Mouse (Mus musculus) stomach, postnatal 0 days (tissue): ENCODE data around the gene Angel1. TPM values are rescaled to one million over a fixed set of nuclear protein-coding genes. Genes with fewer than 3 reads are reported as not detected.

Experiments used
- ATAC-seq: fragments of 200-750 bp; cut with Nextera tagmentation; 2 replicates; pipeline ENCODE4 v1.8.0; 2017; ENCODE audit not compliant: low FRiP score, low TSS enrichment
- DNase-seq: peaks from one replicate; pipeline ENCODE4 v3.0.0-alpha.2; 2016; ENCODE audit warnings: low spot score
- H3K27ac ChIP-seq: fragments of 300-500 bp; sonication (generic); replicated peaks from 2 replicates; pipeline ENCODE4 v1.5.1; 2014; ENCODE audit warnings: mild to moderate bottlenecking, control low read depth
- H3K27me3 ChIP-seq: fragments of 300-500 bp; sonication (generic); 2 replicates; pipeline ENCODE4 v1.6.1; 2014; ENCODE audit warnings: low read length; ENCODE audit not compliant: control insufficient read depth, insufficient read depth
- H3K36me3 ChIP-seq: fragments of 300-500 bp; sonication (generic); 2 replicates; pipeline ENCODE4 v1.6.1; 2014; ENCODE audit warnings: low read length, mixed read lengths; ENCODE audit not compliant: control insufficient read depth, insufficient read depth
- H3K4me1 ChIP-seq: fragments of 300-500 bp; sonication (generic); replicated peaks from 2 replicates; pipeline ENCODE4 v1.6.1; 2014; ENCODE audit warnings: antibody characterized with exemption; ENCODE audit not compliant: control insufficient read depth, insufficient read depth
- H3K4me2 ChIP-seq: fragments of 300-500 bp; sonication (generic); replicated peaks from 2 replicates; pipeline ENCODE4 v1.6.1; 2014; ENCODE audit warnings: low read depth, mild to moderate bottlenecking, control low read depth, moderate library complexity
- H3K4me3 ChIP-seq: fragments of 300-500 bp; sonication (generic); 2 replicates; pipeline ENCODE4 v1.5.1; 2014; ENCODE audit warnings: low read depth, low read length, control low read depth
- H3K9ac ChIP-seq: fragments of 300-500 bp; sonication (generic); 2 replicates; pipeline ENCODE4 v1.6.1; 2014; ENCODE audit warnings: mild to moderate bottlenecking, low read length, control low read depth, mixed read lengths
- H3K9me3 ChIP-seq: fragments of 300-500 bp; sonication (generic); 2 replicates; pipeline ENCODE4 v1.6.1; 2016; ENCODE audit warnings: low read length; ENCODE audit not compliant: control insufficient read depth
- CTCF ChIP-seq: IDR thresholded peaks from 2 replicates; pipeline ENCODE4 v1.5.1; 2016; ENCODE audit warnings: antibody characterized with exemption, low read depth, mild to moderate bottlenecking, moderate library complexity
- EP300 ChIP-seq: optimal IDR thresholded peaks from 2 replicates; pipeline ENCODE3; 2016; ENCODE audit warnings: antibody characterized with exemption
- WGBS: fragments of 180-500 bp; shearing (Covaris S2); extraction: QIAGEN DNeasy Blood & Tissue Kit; methylation state at CpG from one replicate; pipeline ENCODE4 v1.1.7; 2014; 5-methylcytosine and 5-hydroxymethylcytosine counted together
- polyA plus RNA-seq: library from polyadenylated mRNA; unstranded; fragments of >200 nt; fragmentation: Nextera tagmentation; extraction: Ambion mirVana; gene quantifications from 2 replicates; pipeline ENCODE4 v1.2.1, GENCODE M21; 2015

Angel1 gene
- polyA plus RNA-seq, 1 experiment from 2014 or later = 3.9 TPM

DNA sequence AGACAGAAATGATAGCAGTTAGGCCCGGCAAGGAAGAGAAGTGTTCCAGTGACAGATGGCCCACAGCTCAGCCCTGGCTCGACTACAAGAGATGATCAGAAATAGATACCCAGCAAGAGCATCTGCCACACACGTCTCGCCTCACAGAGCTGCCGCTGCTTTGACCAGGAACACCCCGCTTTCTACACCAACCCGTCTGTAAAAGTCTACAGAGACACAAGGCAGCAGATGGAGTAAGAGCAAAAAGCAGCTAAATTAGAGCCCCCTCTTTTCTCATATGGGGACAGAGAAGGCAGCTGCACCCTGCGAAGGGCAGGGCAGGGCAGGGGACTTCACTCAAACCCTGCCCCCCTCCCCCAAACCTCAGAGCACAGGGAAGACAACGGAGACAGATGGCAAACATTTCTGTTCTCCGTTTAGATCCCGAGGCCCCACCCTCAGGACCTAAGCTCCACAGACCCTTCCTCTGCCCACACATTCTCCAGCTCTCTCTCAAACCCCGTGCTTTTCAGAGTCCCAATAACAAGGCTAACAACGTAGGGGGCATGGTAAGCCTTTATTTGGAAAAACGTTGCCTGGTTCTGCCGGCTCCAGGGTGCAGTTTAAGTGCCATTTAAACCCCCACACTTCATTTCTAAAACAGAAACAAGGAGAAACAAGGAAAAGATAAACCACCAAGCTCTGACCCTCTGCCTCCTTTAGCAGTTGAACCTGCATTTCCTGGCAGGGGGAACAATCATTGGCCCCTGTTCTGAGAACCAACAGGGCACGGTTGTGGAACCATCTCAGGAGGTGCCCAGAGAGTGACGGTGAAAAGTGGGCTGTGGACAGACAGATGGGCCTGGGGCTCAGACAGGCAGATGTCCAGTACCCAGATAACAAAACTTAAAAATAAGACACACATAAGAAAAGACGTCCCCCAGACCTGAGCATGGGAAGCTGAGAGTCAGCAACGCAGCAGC, 26.0 kb downstream of the Angel1 start:
- no peak for DNase-seq
- Histone ChIP-seq H3K4me3 (no peak overlapping the region), H3K36me3 (no peaks in the 10 kb centered on the region), H3K4me2 (no peak overlapping the region), H3K27me3 (no peaks in the 10 kb centered on the region), H3K4me1 (no peaks in the 10 kb centered on the region), H3K9me3 (no peaks in the 10 kb centered on the region), H3K9ac (no peak overlapping the region), H3K27ac (no peak overlapping the region)
- WGBS = 40% methylated on average over 19 of the region's 19 CpGs
- ATAC-seq = no peak
- TF ChIP-seq CTCF (no peak), EP300 (no peak)

DNA sequence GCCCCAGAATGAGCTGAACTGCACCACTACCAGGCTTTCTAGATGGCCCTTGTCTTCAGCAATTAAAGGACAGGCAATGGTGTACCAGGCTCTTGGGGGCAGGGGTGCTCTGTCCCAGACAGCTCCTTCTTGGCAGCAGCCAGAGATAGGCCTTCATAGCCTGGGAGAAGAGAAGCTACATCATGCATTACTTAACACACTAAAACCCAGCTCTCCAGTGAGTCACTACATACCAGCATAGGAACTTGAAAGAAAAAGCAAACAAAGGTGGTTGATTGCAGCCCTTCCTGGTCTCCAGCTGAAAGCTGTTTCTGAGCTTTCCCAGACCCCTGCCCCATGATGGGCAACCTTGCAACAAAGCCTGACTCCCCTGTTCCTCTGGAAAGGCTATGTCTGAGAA, 27.7 kb downstream of the Angel1 start:
- Histone ChIP-seq H3K4me3 (no peak overlapping the region), H3K9me3 (no peaks in the 10 kb centered on the region), H3K4me1 (no peaks in the 10 kb centered on the region), H3K9ac (no peak overlapping the region), H3K27ac (no peak overlapping the region), H3K36me3 (no peaks in the 10 kb centered on the region), H3K4me2 (no peak overlapping the region), H3K27me3 (no peaks in the 10 kb centered on the region)
- no peak for DNase-seq
- TF ChIP-seq EP300 = no peak
- no peak for TF ChIP-seq CTCF
- ATAC-seq = no peak

DNA sequence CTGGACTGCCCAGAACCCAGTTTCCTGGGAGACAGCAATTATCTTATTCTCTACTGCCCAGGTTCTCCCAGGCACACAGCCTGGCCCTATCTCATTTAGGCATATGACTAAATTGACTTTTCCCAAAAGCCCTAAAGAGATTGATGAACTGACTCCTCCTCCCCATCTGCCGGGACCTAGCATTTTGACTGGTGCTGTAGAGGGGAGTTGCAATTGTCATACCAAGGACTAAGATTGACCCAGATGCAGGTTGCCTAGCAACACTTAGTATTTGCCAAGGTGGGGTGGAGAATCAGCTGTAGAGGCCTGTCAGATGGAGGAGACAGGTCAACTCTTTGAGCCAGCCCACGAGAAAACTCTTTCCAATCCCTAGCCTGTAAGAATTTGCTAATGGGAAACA, 28.3 kb downstream of the Angel1 start:
- TF ChIP-seq CTCF = no peak
- Histone ChIP-seq H3K27me3 (no peaks in the 10 kb centered on the region), H3K4me1 (no peaks in the 10 kb centered on the region), H3K36me3 (no peaks in the 10 kb centered on the region), H3K27ac (no peak overlapping the region), H3K9ac (no peak overlapping the region), H3K4me3 (no peak overlapping the region), H3K4me2 (no peak overlapping the region), H3K9me3 (no peaks in the 10 kb centered on the region)
- WGBS = 58% methylated on average over 2 of the region's 2 CpGs
- DNase-seq = no peak
- no peak for ATAC-seq

DNA sequence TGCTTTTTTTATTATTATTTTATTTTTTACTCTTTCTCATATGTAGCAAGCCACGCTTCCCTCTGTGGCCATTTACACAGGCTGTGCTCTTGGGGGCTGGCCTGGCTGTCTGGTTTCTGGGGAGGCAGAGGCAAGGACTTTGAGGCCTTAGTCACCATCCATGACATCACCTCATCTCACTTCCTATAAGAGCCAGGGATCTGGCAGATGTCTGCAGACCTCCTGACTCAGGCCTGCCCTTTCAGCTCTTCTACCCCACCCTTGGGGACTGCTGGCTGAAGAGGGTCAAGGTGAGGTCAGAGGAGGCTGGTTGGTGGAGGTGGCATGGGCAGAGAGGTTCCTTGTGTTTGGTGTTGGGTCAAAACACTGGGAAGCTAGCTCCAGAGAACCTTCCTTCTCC, 31.8 kb downstream of the Angel1 start:
- DNase-seq (no peak), ATAC-seq (peak; percentile 41; the same call in 1 of the 2 replicates)
- H3K27me3 ChIP-seq = no peaks in the 10 kb centered on the region
- TF ChIP-seq CTCF (no peak), EP300 (no peak)
- WGBS = 90% methylated on average over 1 of the region's 1 CpGs
- no peak overlapping the region for H3K27ac ChIP-seq
- H3K4me2 ChIP-seq = no peak overlapping the region
- no peak overlapping the region for H3K9ac ChIP-seq
- H3K36me3 ChIP-seq = no peaks in the 10 kb centered on the region
- H3K4me1 ChIP-seq = no peaks in the 10 kb centered on the region
- no peak overlapping the region for H3K4me3 ChIP-seq
- H3K9me3 ChIP-seq = no peaks in the 10 kb centered on the region

DNA sequence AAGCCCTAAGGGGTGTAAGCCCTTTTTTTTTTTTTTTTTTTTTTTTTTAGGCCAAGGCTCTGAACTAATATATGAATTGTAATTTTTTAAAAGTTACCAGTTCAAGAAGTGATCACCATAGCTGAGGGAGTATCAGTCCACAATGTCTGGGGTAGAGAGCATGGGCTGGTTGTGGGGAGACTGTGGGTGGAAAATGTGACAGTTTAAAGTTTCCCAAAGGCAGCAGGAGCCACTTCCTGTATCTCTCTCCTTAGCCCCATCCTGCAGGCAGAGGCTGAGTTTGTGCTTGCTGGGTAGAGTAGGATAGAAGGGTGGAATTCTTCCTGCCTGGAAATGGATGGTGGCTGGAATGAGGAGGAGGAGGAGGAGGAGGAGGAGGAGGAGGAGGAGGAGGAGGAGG, 32.9 kb downstream of the Angel1 start:
- Histone ChIP-seq H3K27ac (no peak overlapping the region), H3K27me3 (no peaks in the 10 kb centered on the region), H3K9ac (no peak overlapping the region), H3K4me3 (no peak overlapping the region), H3K4me2 (no peak overlapping the region), H3K36me3 (no peaks in the 10 kb centered on the region), H3K4me1 (no peaks in the 10 kb centered on the region), H3K9me3 (no peaks in the 10 kb centered on the region)
- TF ChIP-seq EP300 (no peak), CTCF (no peak)
- ATAC-seq = no peak
- DNase-seq = no peak

DNA sequence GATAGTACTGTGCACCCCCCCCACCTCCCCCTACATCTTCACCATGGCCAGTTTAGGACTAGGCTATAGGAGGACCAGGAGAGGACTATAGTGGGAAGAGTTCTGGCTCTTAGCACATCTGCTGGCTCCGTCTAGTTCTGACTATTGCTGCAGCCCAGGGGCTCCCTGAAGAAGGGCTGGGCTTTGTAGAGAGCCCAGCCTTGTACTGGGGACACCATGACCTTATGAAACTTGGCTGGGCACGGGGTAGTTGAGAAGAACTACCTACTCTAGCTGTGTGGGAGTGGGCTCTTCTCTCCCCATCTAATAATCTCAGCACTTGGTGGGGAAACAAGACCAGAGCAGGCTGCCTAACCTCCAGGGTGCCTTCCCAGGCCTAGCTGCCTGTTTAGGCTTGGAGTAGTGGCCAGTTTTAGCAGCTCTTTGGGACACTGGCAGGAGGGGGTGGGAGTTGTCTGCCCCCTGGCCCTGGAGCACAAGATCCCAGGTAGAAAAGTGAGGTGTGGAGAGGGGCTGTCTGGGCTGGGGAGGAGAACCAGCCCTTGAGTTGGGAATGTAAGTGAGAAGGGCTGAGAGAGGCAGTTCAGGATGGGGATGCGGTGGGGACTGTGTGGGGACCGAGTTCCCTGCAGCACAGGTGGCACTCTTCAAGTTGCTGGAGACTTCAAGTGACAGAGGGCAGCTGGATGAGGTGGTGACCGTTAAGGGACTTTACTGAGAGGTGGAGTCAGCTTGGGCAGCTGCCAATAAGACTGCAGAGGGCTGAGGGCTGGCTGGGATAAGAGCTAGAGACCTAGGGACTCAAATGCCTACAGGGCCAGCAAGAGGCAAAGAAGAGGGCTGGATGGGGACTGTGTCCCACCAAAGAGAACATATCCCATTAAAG, 33.5 kb downstream of the Angel1 start:
- DNase-seq (no peak), ATAC-seq (no peak)
- H3K4me2 ChIP-seq = no peak overlapping the region
- no peaks in the 10 kb centered on the region for H3K9me3 ChIP-seq
- no peak overlapping the region for H3K27ac ChIP-seq
- no peak overlapping the region for H3K4me3 ChIP-seq
- no peaks in the 10 kb centered on the region for H3K4me1 ChIP-seq
- no peak overlapping the region for H3K9ac ChIP-seq
- H3K36me3 ChIP-seq = no peaks in the 10 kb centered on the region
- 47% methylated on average over 5 of the region's 5 CpGs for WGBS
- TF ChIP-seq CTCF (no peak), EP300 (no peak)
- no peaks in the 10 kb centered on the region for H3K27me3 ChIP-seq
